Comparison of ENCODE assay signal across 8 mouse cellular contexts in the genomic region with DNA sequence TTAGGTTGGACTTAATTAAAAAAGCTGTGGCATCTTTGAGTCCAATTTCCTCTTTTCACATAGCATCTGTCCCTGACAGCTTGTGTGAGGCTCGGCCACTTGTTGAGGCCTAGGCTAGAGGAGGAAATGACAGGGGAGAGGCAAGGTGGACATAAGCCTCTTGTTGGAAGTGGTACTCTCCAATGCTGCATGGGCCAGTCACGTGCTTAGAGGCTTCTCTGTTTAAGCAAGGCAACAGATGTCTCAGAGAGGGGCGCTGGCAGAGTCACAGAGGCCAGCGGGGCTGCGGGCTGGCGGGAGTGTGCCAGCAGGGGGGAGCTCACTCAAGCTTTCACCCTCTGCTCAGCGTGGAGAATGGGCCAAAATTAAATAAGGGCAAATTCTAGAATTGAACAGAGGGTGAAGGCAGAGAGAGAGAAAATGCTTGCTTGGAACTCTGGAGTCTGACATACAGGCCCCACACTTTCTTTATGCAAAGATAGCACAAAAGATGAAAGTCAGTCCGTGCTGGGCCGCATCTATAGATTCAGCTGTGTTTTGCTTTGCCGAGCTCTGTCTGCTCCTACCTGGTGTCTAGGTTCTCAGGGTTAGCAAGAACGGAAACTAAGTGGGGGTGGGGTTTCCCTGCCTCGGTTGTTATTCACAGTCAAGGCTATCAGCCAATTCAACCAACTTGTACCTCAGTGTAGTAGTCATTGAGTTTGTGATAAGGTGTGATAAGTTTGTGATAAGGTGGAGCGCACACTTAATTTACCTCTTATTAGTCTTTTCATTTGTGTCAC.
DNase-seq lines count a peak whose midpoint lies in the region; ATAC-seq lines count a peak whose summit lies in the region.

No protein-coding gene starts in this region.

- no peaks in the 10 kb centered on the region for H3K9me3 ChIP-seq in liver, embryonic 11.5 days (ENCODE audit: control insufficient read depth, low read length)

- no peak overlapping the region for H3K4me2 ChIP-seq in liver, embryonic 11.5 days

- H3K27me3 ChIP-seq in liver, embryonic 11.5 days (replicated peaks; ENCODE audit: control insufficient read depth, insufficient read depth, low read length) = no peaks in the 10 kb centered on the region

- no peak overlapping the region for H3K27ac ChIP-seq in liver, embryonic 11.5 days (ENCODE audit: low read depth, low read length)

- H3K4me1 ChIP-seq in liver, embryonic 11.5 days (replicated peaks; ENCODE audit: control insufficient read depth, insufficient read depth, low read length) = 0 out of 2 replicates have a peak, but pooled peaks cover 3% of the 10 kb centered on the region

- H3K9ac ChIP-seq in liver, embryonic 11.5 days (ENCODE audit: low read depth, low read length) = no peak overlapping the region

- 38% methylated on average over 13 of the region's 13 CpGs for WGBS in liver, embryonic 11.5 days

- no peaks in the 10 kb centered on the region for H3K36me3 ChIP-seq in liver, embryonic 11.5 days (ENCODE audit: control insufficient read depth, insufficient read depth, low read length)

- no peak overlapping the region for H3K4me3 ChIP-seq in liver, embryonic 11.5 days (ENCODE audit: low read depth, low read length)

- DNase-seq in right cerebral cortex, postnatal 10 days (ENCODE audit: low spot score in 2 of 2) = peak; percentile 64 to 80
- DNase-seq in right cerebral cortex, postnatal 25 days = no peak
- DNase-seq in cerebellum, postnatal 36 days = peak; percentile 95 to 96
- DNase-seq in right cerebral cortex, postnatal 4 days = peak; percentile 39
- no peak for DNase-seq in liver, embryonic 11.5 days (ENCODE audit: low spot score)
- DNase-seq in heart, postnatal 4 days = no peak
- no peak for DNase-seq in ovary, postnatal 14 days (ENCODE audit: low spot score)

- ATAC-seq in inflammation-experienced regulatory T-cells, adult 6 months = peak; percentile 83
- no peak for ATAC-seq in liver, embryonic 11.5 days (replicated peaks; ENCODE audit: low FRiP score)

Comparison
In these comparisons a context has a peak if more than half of its experiments do, and no peak if none do; other contexts are left out.
1. DNase-seq: peak in right cerebral cortex, postnatal 10 days (2 of 2), cerebellum, postnatal 36 days (2 of 2) and right cerebral cortex, postnatal 4 days (single experiment); none in right cerebral cortex, postnatal 25 days (single experiment), liver, embryonic 11.5 days (single experiment), heart, postnatal 4 days (single experiment) and ovary, postnatal 14 days (single experiment).